Mouse (Mus musculus) lung, postnatal 25 days (tissue): ENCODE measurements at regions not wholly inside any gene's neighbourhood (a gene's known extent, or its start where the extent isn't known, plus 50 kb on each side); places are given as distances from the start of the nearest gene placed in this dataset.
A peak's percentile ranks its signal among the peaks of the same experiment; 100 is the strongest.

Experiments
- DNase-seq: peaks from one replicate; pipeline ENCODE4 v3.0.0; 2022; ENCODE audit warnings: low spot score

- no peak for DNase-seq
Measured at GRCm38 (mm10) chr2:173418951-173419350, 103.4 kb upstream of the 1700021F07Rik start.

GRCm38 (mm10) chr2:173419972-173420391 is 102.4 kb upstream of the 1700021F07Rik start:
- no peak for DNase-seq

GRCm38 (mm10) chr2:173420481-173420880 is 101.9 kb upstream of the 1700021F07Rik start:
- no peak for DNase-seq

- DNase-seq: no peak
Measured at GRCm38 (mm10) chr2:173424875-173425274, 97.5 kb upstream of the 1700021F07Rik start.

GRCm38 (mm10) chr2:173425754-173426153 is 96.6 kb upstream of the 1700021F07Rik start:
- DNase-seq: no peak

GRCm38 (mm10) chr2:173426191-173427065 is 96.0 kb upstream of the 1700021F07Rik start:
- DNase-seq: no peak

- no peak for DNase-seq
Measured at GRCm38 (mm10) chr2:173427888-173428450, 94.4 kb upstream of the 1700021F07Rik start.

GRCm38 (mm10) chr2:173431841-173432240 is 90.5 kb upstream of the 1700021F07Rik start:
- DNase-seq: no peak

- peak; percentile 28 for DNase-seq
Measured at GRCm38 (mm10) chr2:173432258-173432657, 90.1 kb upstream of the 1700021F07Rik start.

- DNase-seq: no peak
Measured at GRCm38 (mm10) chr2:173432886-173433624, 89.3 kb upstream of the 1700021F07Rik start.

GRCm38 (mm10) chr2:173436580-173436979 is 85.8 kb upstream of the 1700021F07Rik start:
- DNase-seq: peak; percentile 46

- no peak for DNase-seq
Measured at GRCm38 (mm10) chr2:173439031-173439430, 83.4 kb upstream of the 1700021F07Rik start.

GRCm38 (mm10) chr2:173442056-173442455 is 80.3 kb upstream of the 1700021F07Rik start:
- no peak for DNase-seq

GRCm38 (mm10) chr2:173443262-173443661 is 79.1 kb upstream of the 1700021F07Rik start:
- DNase-seq: no peak

GRCm38 (mm10) chr2:173444386-173444785 is 78.0 kb upstream of the 1700021F07Rik start:
- no peak for DNase-seq

GRCm38 (mm10) chr2:173445039-173445438 is 77.3 kb upstream of the 1700021F07Rik start:
- DNase-seq: no peak

- no peak for DNase-seq
Measured at GRCm38 (mm10) chr2:173448546-173449187, 73.7 kb upstream of the 1700021F07Rik start.

GRCm38 (mm10) chr2:173449198-173449597 is 73.2 kb upstream of the 1700021F07Rik start:
- peak; percentile 46 for DNase-seq

- DNase-seq: peak; percentile 19
Measured at GRCm38 (mm10) chr2:173451993-173452481, 70.3 kb upstream of the 1700021F07Rik start.

GRCm38 (mm10) chr2:173452800-173453199 is 69.6 kb upstream of the 1700021F07Rik start:
- DNase-seq: no peak

GRCm38 (mm10) chr2:173453569-173454405 is 68.6 kb upstream of the 1700021F07Rik start:
- DNase-seq: peak; percentile 53
